Mouse (Mus musculus): ENCODE measurements around the gene Ssr2. TPM values are rescaled to one million over a fixed set of nuclear protein-coding genes. Genes with fewer than 3 reads are reported as not detected.

Gene Ssr2
- polyA plus RNA-seq, 1 experiment from 2014 or later: 181 TPM

- peak overlapping the region; percentile 98 for H3K27ac ChIP-seq (ENCODE audit: poor library complexity, severe bottlenecking)
- H3K4me3 ChIP-seq: peak overlapping the region; percentile 83
- H3K27me3 ChIP-seq (replicated peaks): no peaks in the 10 kb centered on the region
- H3K9me3 ChIP-seq (replicated peaks): no peaks in the 10 kb centered on the region
- 11% methylated on average over 15 of the region's 15 CpGs for WGBS
- H3K36me3 ChIP-seq: peaks cover 7% of the 10 kb centered on the region
- H3K9ac ChIP-seq: peak overlapping the region; percentile 93
- ATAC-seq (ENCODE audit: insufficient number of reproducible peaks, low FRiP score): no peak
- H3K4me2 ChIP-seq: peak overlapping the region; percentile 93
- peaks cover 73% of the 10 kb centered on the region for H3K4me1 ChIP-seq (replicated peaks)
These were observed 44.7 kb downstream of the Ssr2 start for GRCm38 (mm10) chr3:88620146-88620991.

DNA sequence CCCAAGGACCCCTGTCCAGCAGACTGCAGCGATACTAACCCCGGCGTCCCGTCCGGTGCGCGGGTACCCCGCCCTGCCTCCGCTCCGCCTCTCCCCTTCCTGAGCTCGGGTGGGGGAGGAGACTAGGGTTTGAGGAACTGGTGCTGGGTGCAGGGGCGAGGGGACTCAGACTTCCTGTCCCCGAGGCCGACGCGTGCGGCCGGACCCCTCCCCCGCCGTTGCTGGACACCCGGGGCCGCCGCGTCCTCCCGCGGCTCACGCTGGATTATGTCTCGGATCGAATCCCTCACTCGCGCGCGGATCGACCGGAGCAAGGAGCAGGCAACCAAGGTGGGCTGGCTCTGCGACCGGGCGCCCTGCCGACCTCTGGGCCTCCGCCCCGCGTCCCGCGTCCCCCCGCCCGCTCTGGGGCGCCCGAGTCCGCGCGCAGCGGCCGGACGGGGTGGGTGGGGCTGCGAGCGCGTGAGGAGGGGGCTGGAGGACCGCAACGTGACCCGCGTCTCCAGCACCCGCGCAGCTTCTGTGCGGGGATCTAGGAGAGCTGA lies 45.4 kb downstream of the Ssr2 start:
- H3K27me3 ChIP-seq (replicated peaks): no peaks in the 10 kb centered on the region
- peaks cover 72% of the 10 kb centered on the region for H3K4me1 ChIP-seq (replicated peaks)
- WGBS: under 1% methylated on average over 64 of the region's 64 CpGs
- peak overlapping the region; percentile 93 for H3K4me2 ChIP-seq
- peak overlapping the region; percentile 98 for H3K27ac ChIP-seq (ENCODE audit: poor library complexity, severe bottlenecking)
- H3K36me3 ChIP-seq: peaks cover 13% of the 10 kb centered on the region
- H3K9me3 ChIP-seq (replicated peaks): no peaks in the 10 kb centered on the region
- ATAC-seq (ENCODE audit: insufficient number of reproducible peaks, low FRiP score): peak; percentile 80
- peak overlapping the region; percentile 93 for H3K9ac ChIP-seq
- peak overlapping the region; percentile 83 for H3K4me3 ChIP-seq

- H3K27ac ChIP-seq (ENCODE audit: poor library complexity, severe bottlenecking): peak overlapping the region; percentile 98
- H3K4me1 ChIP-seq (replicated peaks): peaks cover 72% of the 10 kb centered on the region
- H3K36me3 ChIP-seq: peaks cover 13% of the 10 kb centered on the region
- H3K27me3 ChIP-seq (replicated peaks): no peaks in the 10 kb centered on the region
- H3K4me2 ChIP-seq: peak overlapping the region; percentile 93
- ATAC-seq (ENCODE audit: insufficient number of reproducible peaks, low FRiP score): peak; percentile 23; the same call in 1 of the 2 replicates
- H3K9me3 ChIP-seq (replicated peaks): no peaks in the 10 kb centered on the region
- peak overlapping the region; percentile 93 for H3K9ac ChIP-seq
- WGBS: under 1% methylated on average over 36 of the region's 36 CpGs
- peak overlapping the region; percentile 83 for H3K4me3 ChIP-seq
These were observed 45.9 kb downstream of the Ssr2 start for GRCm38 (mm10) chr3:88621537-88622112.

DNA sequence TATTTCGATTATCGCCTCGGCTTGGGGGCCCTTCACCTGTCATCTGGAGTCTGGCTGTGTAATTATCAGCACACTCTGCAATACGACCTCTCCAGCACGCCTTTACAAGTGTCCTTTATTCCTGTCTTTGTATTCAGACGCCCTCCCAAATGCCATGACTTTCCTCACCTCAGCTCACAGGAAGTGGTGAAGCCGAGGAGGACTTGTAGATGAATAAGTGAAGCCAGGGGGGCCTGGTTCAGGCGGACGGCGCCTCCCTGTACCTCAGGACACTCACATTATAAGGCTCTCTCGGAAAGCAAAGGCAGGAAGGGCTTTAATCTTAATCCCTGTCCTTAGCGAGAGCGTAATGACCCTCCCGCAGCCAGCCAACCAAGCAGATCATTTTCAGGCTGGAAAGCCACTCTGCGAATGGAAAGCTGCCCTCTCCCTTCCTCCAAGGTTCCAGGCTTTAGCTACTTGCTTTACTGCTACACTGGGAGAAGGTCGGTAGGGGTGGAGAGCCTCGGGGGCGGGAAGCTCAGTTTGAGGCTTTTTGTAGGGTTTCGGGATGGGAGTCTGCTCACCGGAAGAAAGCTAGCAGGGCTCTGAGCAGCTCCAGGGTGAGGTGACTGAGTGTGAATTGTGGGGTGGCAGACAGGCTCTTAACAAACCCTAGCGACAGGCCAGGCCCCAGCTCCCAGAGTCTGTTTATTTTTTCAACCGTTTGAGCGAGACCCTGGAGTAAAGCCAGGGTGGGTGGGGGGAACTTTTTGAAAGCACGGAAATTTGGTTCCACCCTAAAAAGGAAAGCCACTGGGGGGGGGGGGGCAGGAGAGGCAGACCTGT lies 46.7 kb downstream of the Ssr2 start:
- Histone ChIP-seq H3K4me3 (peak overlapping the region; percentile 83), H3K4me2 (peak overlapping the region; percentile 93), H3K27ac (ENCODE audit: poor library complexity, severe bottlenecking) (peak overlapping the region; percentile 98), H3K9ac (peak overlapping the region; percentile 93), H3K4me1 (replicated peaks) (peaks cover 73% of the 10 kb centered on the region), H3K27me3 (replicated peaks) (no peaks in the 10 kb centered on the region), H3K36me3 (peaks cover 13% of the 10 kb centered on the region), H3K9me3 (replicated peaks) (no peaks in the 10 kb centered on the region)
- ATAC-seq (ENCODE audit: insufficient number of reproducible peaks, low FRiP score): no peak
- under 1% methylated on average over 24 of the region's 24 CpGs for WGBS

- peak; percentile 30; the same call in 1 of the 2 replicates for ATAC-seq (ENCODE audit: insufficient number of reproducible peaks, low FRiP score)
These were observed 47.3 kb downstream of the Ssr2 start for GRCm38 (mm10) chr3:88622941-88623345.

DNA sequence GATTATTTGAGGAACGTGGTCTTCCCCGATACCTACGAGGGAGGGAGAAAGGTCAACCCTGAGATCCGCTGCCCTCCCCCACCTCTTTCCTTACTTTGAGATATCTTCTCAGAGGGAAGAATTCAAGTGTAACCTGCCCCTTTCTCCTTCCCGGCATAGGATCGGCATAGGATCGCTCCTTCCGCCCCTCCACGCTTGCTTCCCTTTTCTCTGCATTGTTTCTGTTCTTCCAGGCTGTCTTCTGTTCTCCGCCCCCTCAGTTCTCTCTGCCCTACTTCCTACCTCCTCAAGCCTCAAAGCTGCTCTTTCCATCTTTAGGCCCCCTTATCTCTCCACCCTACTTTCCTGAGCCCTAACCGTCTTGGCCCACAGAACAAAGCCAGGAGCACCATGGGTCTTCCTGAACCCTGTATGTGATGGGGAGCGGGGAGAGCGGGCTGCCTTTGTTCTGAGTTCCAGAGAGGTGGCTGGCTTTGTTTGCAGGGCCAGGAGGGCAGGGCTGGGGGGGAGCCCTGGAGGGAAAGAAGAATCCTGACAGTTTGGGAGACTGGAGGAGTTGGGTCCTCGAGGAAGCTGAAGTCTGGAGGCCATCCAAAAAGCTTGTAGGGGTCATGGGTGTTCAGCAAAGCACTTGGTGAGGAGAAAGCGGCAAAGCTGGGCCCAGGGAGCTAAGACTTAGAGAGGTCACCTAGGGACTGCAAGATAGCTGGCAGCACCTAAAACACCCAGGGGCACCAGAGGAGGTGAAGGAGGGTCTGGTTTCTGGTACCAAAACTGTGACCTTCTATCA lies 47.9 kb downstream of the Ssr2 start:
- WGBS: 6% methylated on average over 15 of the region's 15 CpGs
- Histone ChIP-seq H3K27me3 (replicated peaks) (no peaks in the 10 kb centered on the region), H3K9me3 (replicated peaks) (no peaks in the 10 kb centered on the region), H3K27ac (ENCODE audit: poor library complexity, severe bottlenecking) (peak overlapping the region; percentile 98), H3K36me3 (peaks cover 13% of the 10 kb centered on the region), H3K4me3 (peak overlapping the region; percentile 83), H3K4me1 (replicated peaks) (peaks cover 72% of the 10 kb centered on the region), H3K9ac (peak overlapping the region; percentile 93), H3K4me2 (peak overlapping the region; percentile 93)
- peak; percentile 19; the same call in 1 of the 2 replicates for ATAC-seq (ENCODE audit: insufficient number of reproducible peaks, low FRiP score)

More at GRCm38 (mm10) chr3:88622941-88623345, 47.3 kb downstream of the Ssr2 start:
- Histone ChIP-seq H3K36me3 (peaks cover 13% of the 10 kb centered on the region), H3K4me3 (peak overlapping the region; percentile 83), H3K4me2 (peak overlapping the region; percentile 93), H3K9ac (peak overlapping the region; percentile 93), H3K27ac (ENCODE audit: poor library complexity, severe bottlenecking) (peak overlapping the region; percentile 98), H3K27me3 (replicated peaks) (no peaks in the 10 kb centered on the region), H3K9me3 (replicated peaks) (no peaks in the 10 kb centered on the region), H3K4me1 (replicated peaks) (peaks cover 72% of the 10 kb centered on the region)
- WGBS: 1% methylated on average over 6 of the region's 6 CpGs

- Histone ChIP-seq H3K4me3 (peak overlapping the region; percentile 83), H3K27ac (ENCODE audit: poor library complexity, severe bottlenecking) (peak overlapping the region; percentile 98), H3K4me2 (peak overlapping the region; percentile 93), H3K36me3 (peaks cover 16% of the 10 kb centered on the region), H3K9ac (peak overlapping the region; percentile 93), H3K4me1 (replicated peaks) (peaks cover 72% of the 10 kb centered on the region), H3K9me3 (replicated peaks) (no peaks in the 10 kb centered on the region), H3K27me3 (replicated peaks) (no peaks in the 10 kb centered on the region)
- 39% methylated on average over 4 of the region's 4 CpGs for WGBS
- ATAC-seq (ENCODE audit: insufficient number of reproducible peaks, low FRiP score): no peak
These were observed 48.6 kb downstream of the Ssr2 start for GRCm38 (mm10) chr3:88624324-88624723.

- peak overlapping the region; percentile 98 for H3K27ac ChIP-seq (ENCODE audit: poor library complexity, severe bottlenecking)
- no peaks in the 10 kb centered on the region for H3K9me3 ChIP-seq (replicated peaks)
- H3K4me3 ChIP-seq: peak overlapping the region; percentile 83; the same call in 1 of the 2 replicates
- H3K4me2 ChIP-seq: peak overlapping the region; percentile 93
- H3K36me3 ChIP-seq: peaks cover 22% of the 10 kb centered on the region
- peaks cover 72% of the 10 kb centered on the region for H3K4me1 ChIP-seq (replicated peaks)
- ATAC-seq (ENCODE audit: insufficient number of reproducible peaks, low FRiP score): no peak
- 38% methylated on average over 2 of the region's 2 CpGs for WGBS
- H3K9ac ChIP-seq: peak overlapping the region; percentile 93
- no peaks in the 10 kb centered on the region for H3K27me3 ChIP-seq (replicated peaks)
These were observed 49.3 kb downstream of the Ssr2 start for GRCm38 (mm10) chr3:88624951-88625350.

GRCm38 (mm10) chr3:88625531-88625930 lies 49.9 kb downstream of the Ssr2 start:
- H3K27me3 ChIP-seq (replicated peaks): no peaks in the 10 kb centered on the region
- ATAC-seq (ENCODE audit: insufficient number of reproducible peaks, low FRiP score): no peak
- H3K27ac ChIP-seq (ENCODE audit: poor library complexity, severe bottlenecking): no peak overlapping the region
- no peaks in the 10 kb centered on the region for H3K9me3 ChIP-seq (replicated peaks)
- H3K9ac ChIP-seq: 0 out of 2 replicates have a peak overlapping the region, but pooled peaks have one; percentile 23
- peak overlapping the region; percentile 13; the same call in 1 of the 2 replicates for H3K4me2 ChIP-seq
- 82% methylated on average over 7 of the region's 7 CpGs for WGBS
- H3K4me1 ChIP-seq (replicated peaks): peaks cover 72% of the 10 kb centered on the region
- H3K4me3 ChIP-seq: no peak overlapping the region
- H3K36me3 ChIP-seq: peaks cover 28% of the 10 kb centered on the region

- 61% methylated on average over 7 of the region's 7 CpGs for WGBS
These were observed 50.6 kb downstream of the Ssr2 start for GRCm38 (mm10) chr3:88626316-88626715.

More at GRCm38 (mm10) chr3:88626316-88626715, 50.6 kb downstream of the Ssr2 start:
- H3K4me1 ChIP-seq (replicated peaks): peaks cover 77% of the 10 kb centered on the region
- H3K9ac ChIP-seq: peak overlapping the region; percentile 38
- H3K9me3 ChIP-seq (replicated peaks): no peaks in the 10 kb centered on the region
- peak overlapping the region; percentile 22 for H3K27ac ChIP-seq (ENCODE audit: poor library complexity, severe bottlenecking)
- no peak overlapping the region for H3K4me3 ChIP-seq
- H3K27me3 ChIP-seq (replicated peaks): no peaks in the 10 kb centered on the region
- no peak for ATAC-seq (ENCODE audit: insufficient number of reproducible peaks, low FRiP score)
- peaks cover 35% of the 10 kb centered on the region for H3K36me3 ChIP-seq
- peak overlapping the region; percentile 31 for H3K4me2 ChIP-seq
